In the genomic region with DNA sequence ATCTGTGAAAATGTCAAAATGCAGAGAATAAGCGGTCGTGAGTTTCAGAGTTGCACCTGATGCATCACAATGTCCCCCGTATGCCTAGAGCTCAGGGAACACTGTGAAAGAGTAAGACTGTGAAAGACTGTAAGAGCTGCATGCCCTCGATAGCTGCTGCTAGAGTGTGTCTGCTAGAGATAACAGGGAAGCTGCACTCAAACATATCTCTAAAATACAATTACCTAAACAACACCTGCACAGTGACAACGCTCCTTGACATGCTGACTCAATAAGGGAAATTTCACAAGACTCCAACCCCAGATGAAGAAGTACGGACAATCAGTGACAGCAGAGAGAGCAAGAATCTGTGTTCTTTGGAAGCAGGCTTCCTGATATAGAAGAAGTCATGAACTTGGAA, we compare ENCODE assay signal across 16 mouse cellular contexts.
"Had no signal": no experiment of that assay in that cellular context is flagged by ENCODE, and none has a peak within 500 bp of the region (broad histone marks: within the 10 kb centered on the region; RNA-seq: fewer than 3 reads in every experiment).

No protein-coding gene starts in this region.

- H3K4me3 ChIP-seq: neural tube, embryonic 12.5 days; neural tube, embryonic 13.5 days; neural tube, embryonic 15.5 days; stomach, embryonic 15.5 days had no signal

- H3K27ac ChIP-seq: neural tube, embryonic 12.5 days; neural tube, embryonic 13.5 days; neural tube, embryonic 15.5 days; stomach, embryonic 15.5 days; stomach, postnatal 0 days had no signal

- H3K9me3 ChIP-seq: stomach, embryonic 15.5 days had no signal

- H3K9ac ChIP-seq: neural tube, embryonic 12.5 days; neural tube, embryonic 13.5 days; neural tube, embryonic 15.5 days; stomach, embryonic 15.5 days had no signal

- DNase-seq: right cerebral cortex, adult 18-20 months; right cerebral cortex, postnatal 14 days; right cerebral cortex, postnatal 25 days; right cerebral cortex, postnatal 4 days; spleen, adult 18-20 months; thymus, adult 18-20 months; thymus, adult 2 months; thymus, postnatal 14 days; thymus, postnatal 25 days; thymus, postnatal 36 days; thymus, postnatal 4 days had no signal

- H3K36me3 ChIP-seq: neural tube, embryonic 12.5 days; neural tube, embryonic 13.5 days; neural tube, embryonic 15.5 days; stomach, embryonic 15.5 days had no signal

- H3K4me1 ChIP-seq: neural tube, embryonic 12.5 days; neural tube, embryonic 13.5 days; neural tube, embryonic 15.5 days; stomach, embryonic 15.5 days had no signal

- H3K27me3 ChIP-seq: neural tube, embryonic 12.5 days; neural tube, embryonic 13.5 days; neural tube, embryonic 15.5 days; stomach, embryonic 15.5 days had no signal
